Mouse (Mus musculus): ENCODE data around the gene Chrna3.
A peak's percentile ranks its signal among the peaks of the same experiment; 100 is the strongest.

Chrna3 gene

GRCm38 (mm10) chr9:55026275-55026663, at the start of gene Chrna3:
Gene Chrna3, minus strand, starts transcription at chr9:55026562.
- peak; percentile 72 for DNase-seq

- no peak for DNase-seq
Observed at GRCm38 (mm10) chr9:55067965-55068265, 41.6 kb upstream of the Chrna3 start.

GRCm38 (mm10) chr9:55067260-55067964, 41.0 kb upstream of the Chrna3 start:
- peak; percentile 77 for DNase-seq

- no peak for DNase-seq
Observed at GRCm38 (mm10) chr9:55065241-55065640, 38.9 kb upstream of the Chrna3 start.

GRCm38 (mm10) chr9:55058067-55058466, 31.7 kb upstream of the Chrna3 start:
- DNase-seq: no peak

- DNase-seq: no peak
Observed at GRCm38 (mm10) chr9:55055386-55055930, 29.1 kb upstream of the Chrna3 start.

- DNase-seq: peak; percentile 63
Observed at GRCm38 (mm10) chr9:55048211-55048880, 22.0 kb upstream of the Chrna3 start, which contains the start of gene Chrnb4. Gene Chrnb4, minus strand, starts transcription at chr9:55048779.

GRCm38 (mm10) chr9:55046764-55047163, 20.4 kb upstream of the Chrna3 start:
- DNase-seq: peak; percentile 70

GRCm38 (mm10) chr9:55045001-55045400, 18.6 kb upstream of the Chrna3 start:
- DNase-seq: no peak

- DNase-seq: peak; percentile 57
Observed at GRCm38 (mm10) chr9:55043688-55044087, 17.3 kb upstream of the Chrna3 start.

- no peak for DNase-seq
Observed at GRCm38 (mm10) chr9:55041389-55041788, 15.0 kb upstream of the Chrna3 start.

- no peak for DNase-seq
Observed at GRCm38 (mm10) chr9:55039983-55040382, 13.6 kb upstream of the Chrna3 start.

GRCm38 (mm10) chr9:55038948-55039347, 12.6 kb upstream of the Chrna3 start:
- DNase-seq: no peak

GRCm38 (mm10) chr9:55031435-55032167, 5.2 kb upstream of the Chrna3 start:
- no peak for DNase-seq

- DNase-seq: peak; percentile 31
Observed at GRCm38 (mm10) chr9:55025534-55026274, 658 bp downstream of the Chrna3 start.

GRCm38 (mm10) chr9:55023902-55024583, 2.3 kb downstream of the Chrna3 start:
- DNase-seq: peak; percentile 87

- DNase-seq: no peak
Observed at GRCm38 (mm10) chr9:55023326-55023725, 3.0 kb downstream of the Chrna3 start.

GRCm38 (mm10) chr9:55016926-55017325, 9.4 kb downstream of the Chrna3 start:
- DNase-seq: no peak

GRCm38 (mm10) chr9:55010588-55011350, 15.6 kb downstream of the Chrna3 start:
- peak; percentile 39 for DNase-seq

- no peak for DNase-seq
Observed at GRCm38 (mm10) chr9:55009692-55010091, 16.7 kb downstream of the Chrna3 start.

- no peak for DNase-seq
Observed at GRCm38 (mm10) chr9:55003609-55004008, 22.8 kb downstream of the Chrna3 start.
